Mouse (Mus musculus): ENCODE measurements around the gene Tac1.
"Not testable (repeated sequence)": the region's sequence is repeated elsewhere in the genome, so short reads cannot be mapped to it uniquely, and the experiment has no call there.

The Tac1 gene

DNA sequence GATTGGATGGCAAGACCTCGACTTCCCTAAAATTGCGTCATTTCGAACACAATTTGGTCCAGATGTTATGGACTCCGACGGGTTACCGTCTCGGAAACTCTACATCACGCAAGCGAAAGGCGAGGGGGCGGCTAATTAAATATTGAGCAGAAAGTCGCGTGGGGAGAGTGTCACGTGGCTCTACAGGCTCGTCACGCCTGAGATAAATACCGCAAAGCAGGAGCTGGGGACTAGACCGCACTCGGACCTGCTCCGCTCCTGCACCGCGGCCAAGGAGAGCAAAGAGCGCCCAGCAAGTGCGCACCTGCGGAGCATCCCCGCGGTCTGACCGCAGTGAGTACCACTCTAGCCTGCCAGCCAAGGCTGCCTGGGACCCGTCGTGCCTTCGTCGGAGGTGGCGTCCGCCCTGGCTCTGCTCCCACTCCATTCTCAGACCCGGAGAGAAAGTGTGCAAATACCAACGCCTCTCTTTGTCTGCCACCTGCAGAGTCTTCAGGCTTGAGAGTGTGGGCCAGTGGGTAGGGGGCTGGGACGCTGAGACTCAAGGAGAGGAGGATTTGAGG, at the start of gene Tac1:
Gene Tac1 (plus strand): TSS at position 51 of the 563 bp plus-strand sequence.
- DNase-seq, result peak; percentile 16

GRCm38 (mm10) chr6:7543511-7543910, 11.2 kb upstream of the Tac1 start:
- not testable (repeated sequence) for DNase-seq

DNA sequence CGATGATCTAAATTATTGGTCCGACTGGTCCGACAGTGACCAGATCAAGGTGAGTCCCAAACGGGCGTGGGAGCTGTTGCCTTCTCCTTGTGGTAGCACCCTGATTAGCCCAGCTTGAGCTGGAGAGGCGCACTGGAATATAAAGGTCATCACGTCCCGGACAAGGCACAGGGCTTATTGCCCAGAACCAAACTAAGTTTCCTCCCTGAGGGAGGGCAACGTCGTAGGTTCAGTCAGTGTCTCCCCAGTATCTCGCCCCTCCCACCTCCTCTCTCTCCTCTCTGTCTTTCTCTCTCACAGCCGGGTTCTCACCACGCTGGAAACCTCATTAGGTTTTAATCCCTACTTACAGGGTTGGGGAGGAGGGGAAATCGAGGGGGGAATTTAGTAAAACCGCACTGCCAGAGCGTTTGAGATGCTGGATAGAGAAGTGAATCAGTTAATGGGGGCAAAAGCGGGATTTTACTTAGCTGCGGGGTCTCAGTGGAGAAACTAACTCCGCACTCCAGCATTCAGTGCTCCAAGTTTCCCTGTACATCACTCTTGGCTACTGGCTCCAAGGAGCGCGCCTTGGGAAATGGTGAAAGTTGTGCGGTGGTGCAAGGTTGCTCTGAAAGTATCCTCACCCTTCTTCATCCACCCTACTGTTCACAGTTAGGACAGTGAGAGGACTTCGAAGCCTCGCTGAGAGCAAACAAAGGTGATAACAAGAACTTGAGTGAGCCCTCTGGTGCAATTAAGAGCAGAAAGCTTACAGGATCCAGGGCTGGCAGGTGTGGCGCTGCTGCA, 1.2 kb downstream of the Tac1 start:
- peak; percentile 6 for DNase-seq

DNA sequence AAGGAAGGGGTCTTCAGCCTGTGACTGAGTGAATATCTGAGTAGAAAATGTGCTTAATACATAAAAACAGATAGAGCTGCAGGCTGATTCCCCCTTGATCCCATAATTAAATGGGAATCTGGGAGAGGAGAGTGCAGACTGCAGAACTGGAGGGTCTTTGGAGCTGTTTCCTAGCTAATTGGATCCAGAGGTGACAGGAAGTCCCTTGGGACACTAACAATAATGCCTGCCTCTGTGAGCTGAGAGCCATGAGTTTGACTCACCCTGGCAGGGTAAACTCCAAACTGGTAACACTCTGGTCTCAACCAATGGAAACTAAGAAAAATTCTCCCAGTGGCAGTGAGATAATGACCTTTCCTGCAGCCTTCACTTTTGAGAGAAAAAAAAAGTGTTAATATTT, 3.5 kb downstream of the Tac1 start:
- no peak for DNase-seq

DNA sequence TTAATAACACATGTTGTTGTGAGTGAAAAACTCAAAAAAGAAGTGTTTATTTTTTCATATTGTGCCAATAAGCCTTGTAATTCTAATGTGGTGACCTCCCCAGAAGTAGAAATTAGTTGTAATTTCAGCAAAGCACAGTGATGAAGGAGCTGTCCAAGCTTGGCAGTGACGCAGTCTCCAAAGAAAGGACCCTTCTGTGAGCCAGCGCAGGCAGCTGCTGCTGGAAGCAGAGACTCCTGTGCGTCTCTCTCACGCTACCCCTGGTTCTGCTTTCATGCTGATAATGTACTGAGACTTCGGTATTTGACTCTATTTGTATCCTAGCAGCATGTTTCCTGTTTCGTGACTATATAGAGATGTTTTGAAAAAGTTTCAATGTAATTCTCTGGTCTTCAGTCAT, 7.8 kb downstream of the Tac1 start:
- DNase-seq, result no peak

DNA sequence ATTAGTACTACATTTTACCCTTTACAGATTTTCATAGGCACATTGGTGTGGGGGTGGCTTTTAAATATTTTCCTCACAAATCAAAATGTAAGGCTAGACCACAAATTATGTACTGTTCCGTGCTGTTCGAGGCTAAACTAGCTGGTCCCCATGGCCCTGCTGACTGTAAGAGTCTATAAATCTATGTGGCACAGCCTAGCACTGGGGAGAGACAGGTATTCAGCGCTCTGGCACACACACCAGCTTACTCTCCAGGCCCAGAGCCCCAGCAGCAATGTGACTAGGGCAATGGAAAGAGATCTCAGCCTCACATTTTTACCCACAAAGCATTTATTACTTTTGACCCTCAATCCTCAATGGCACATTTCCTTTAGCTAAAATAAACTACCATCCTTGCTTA, 9.9 kb downstream of the Tac1 start:
- no peak for DNase-seq

DNA sequence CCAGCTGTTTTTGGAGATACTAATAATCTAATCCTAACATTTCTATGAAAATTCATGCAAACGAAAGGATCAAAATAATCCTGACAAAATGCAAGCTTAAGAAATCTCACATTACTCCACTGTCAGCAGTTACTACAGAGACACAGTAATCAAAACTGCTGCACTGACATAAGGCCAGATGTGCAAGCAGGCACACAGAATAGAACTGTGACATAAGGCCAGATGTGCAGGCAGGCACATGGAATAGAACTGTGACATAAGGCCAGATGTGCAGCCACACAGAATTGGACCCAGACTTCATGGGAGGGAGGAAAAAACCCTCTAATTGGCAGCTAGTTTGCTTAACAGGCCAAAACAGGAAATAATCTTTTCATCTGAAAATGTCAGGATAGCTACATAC, 16.5 kb downstream of the Tac1 start:
- DNase-seq, result no peak

DNA sequence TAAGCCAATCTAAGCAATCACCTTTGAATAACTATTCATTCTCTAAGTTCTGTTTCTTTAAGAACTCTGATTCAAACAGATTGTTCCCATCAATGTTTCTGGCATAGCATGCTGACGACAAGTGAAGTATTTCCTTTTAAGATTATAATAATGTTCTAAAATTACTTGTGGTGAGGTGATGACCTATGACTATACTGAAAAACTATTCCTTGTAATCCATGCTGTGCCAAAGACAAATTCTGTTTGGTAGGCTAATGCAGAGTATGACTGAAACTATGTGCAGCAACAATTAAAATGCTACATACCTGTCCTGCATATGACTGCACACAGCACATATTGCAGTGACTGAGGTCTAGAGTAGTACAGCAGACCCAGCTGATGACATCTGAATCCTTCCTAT, 23.4 kb downstream of the Tac1 start:
- DNase-seq, result no peak

DNA sequence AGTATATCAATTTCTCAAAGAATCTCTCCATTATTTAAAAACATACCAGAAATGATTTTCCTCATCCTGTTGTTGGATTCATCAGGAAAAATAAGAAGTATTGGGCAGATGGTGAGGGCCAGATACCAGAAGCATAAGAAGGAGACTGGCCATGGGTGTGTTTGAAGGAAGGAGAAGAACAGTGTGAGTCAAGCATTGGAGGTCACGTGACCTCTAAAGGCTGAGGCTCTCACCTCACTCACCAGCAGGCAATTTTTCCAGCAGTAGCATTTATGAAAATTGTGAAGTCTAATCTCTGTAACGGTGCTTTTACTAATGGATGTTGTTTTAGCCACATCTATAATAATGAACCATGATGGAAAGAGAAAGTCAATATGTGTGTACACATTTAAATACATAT, 39.8 kb downstream of the Tac1 start:
- DNase-seq, result no peak

GRCm38 (mm10) chr6:7598416-7598815, 43.7 kb downstream of the Tac1 start:
- no peak for DNase-seq

DNA sequence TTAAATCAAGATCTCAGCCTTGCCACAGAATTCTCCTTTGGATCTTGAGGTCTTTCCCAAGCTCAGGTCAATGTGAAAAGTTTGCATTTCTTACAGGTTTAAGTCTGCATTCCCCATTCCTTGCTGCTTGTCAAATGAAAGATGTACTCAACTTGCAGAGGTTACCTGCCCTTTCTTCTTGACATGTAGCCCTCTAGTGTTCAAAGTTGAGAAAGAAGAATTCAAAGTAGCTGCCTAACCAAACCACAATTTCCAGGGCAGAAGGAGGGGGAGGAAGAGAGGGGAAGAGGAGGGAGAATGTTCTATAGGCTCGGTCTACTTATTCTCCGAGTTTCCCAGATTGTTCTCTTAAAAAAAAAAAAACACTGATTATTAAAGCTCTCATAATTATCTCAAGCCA, 45.5 kb downstream of the Tac1 start:
- DNase-seq, result no peak

- DNase-seq, result no peak
Observed at GRCm38 (mm10) chr6:7601353-7602094, 46.8 kb downstream of the Tac1 start.

DNA sequence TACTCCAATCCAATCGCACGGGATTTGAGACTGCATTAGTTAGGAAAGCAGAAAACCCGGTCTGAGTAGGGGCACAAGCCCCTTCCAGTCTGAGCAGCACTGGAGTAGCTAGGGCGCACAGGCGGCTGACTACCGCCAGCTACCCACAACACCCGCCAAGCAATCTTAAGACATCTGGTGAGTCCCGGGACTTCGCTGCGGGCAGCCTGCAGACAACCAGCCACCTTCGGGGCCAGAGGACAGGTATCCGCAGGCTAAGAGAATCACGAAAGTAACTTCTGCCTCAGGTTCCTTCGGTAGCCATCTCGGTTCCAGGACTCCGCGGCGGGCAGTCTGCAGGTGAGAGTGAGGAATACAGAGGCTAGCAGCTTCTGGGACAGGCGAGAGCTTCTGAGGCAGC, 59.0 kb downstream of the Tac1 start:
- DNase-seq, result not testable (repeated sequence)
